Mouse (Mus musculus): ENCODE measurements around the gene Cnot10. TPM values are rescaled to one million over a fixed set of nuclear protein-coding genes. Genes with fewer than 3 reads are reported as not detected.
A peak's percentile ranks its signal among the peaks of the same experiment; 100 is the strongest.

Gene Cnot10
- polyA plus RNA-seq, 1 experiment: 24.2 TPM

DNA sequence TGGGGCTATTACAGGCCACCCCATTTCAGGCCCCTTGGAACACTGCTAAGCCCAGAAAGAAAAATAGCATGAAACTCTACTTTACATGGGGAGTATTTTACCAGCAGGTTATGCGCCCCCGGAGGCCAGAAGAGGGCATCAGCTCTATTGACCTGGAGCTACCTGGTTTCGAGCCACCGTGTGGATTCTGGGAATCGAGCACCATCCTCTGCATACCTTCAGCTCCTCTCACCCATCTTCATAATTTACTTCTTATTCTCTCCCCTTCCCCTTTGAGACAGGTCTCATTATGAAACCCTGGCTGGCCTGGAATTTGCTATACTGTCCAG, 55.0 kb downstream of the Cnot10 start:
- TF ChIP-seq POLR2A (IDR thresholded peaks at IDR 0.05; ENCODE audit: borderline replicate concordance, low read depth, low read length) (no peak), CTCF (IDR thresholded peaks at IDR 0.05; ENCODE audit: low read depth, low read length) (no peak)
- Histone ChIP-seq H3K4me1 (ENCODE audit: control insufficient read depth, insufficient read depth, low read length) (peaks cover 2% of the 10 kb centered on the region; the same call in 1 of the 2 replicates), H3K27ac (ENCODE audit: insufficient read depth, low read depth, low read length) (no peak overlapping the region), H3K4me3 (ENCODE audit: insufficient read depth, low read length) (no peak overlapping the region)

GRCm38 (mm10) chr9:114584183-114585016, 55.6 kb downstream of the Cnot10 start:
- TF ChIP-seq CTCF (IDR thresholded peaks at IDR 0.05; ENCODE audit: low read depth, low read length) (no peak), POLR2A (IDR thresholded peaks at IDR 0.05; ENCODE audit: borderline replicate concordance, low read depth, low read length) (no peak)
- Histone ChIP-seq H3K27ac (ENCODE audit: insufficient read depth, low read depth, low read length) (no peak overlapping the region), H3K4me3 (ENCODE audit: insufficient read depth, low read length) (peak overlapping the region; percentile 49), H3K4me1 (ENCODE audit: control insufficient read depth, insufficient read depth, low read length) (peaks cover 2% of the 10 kb centered on the region; the same call in 1 of the 2 replicates)

DNA sequence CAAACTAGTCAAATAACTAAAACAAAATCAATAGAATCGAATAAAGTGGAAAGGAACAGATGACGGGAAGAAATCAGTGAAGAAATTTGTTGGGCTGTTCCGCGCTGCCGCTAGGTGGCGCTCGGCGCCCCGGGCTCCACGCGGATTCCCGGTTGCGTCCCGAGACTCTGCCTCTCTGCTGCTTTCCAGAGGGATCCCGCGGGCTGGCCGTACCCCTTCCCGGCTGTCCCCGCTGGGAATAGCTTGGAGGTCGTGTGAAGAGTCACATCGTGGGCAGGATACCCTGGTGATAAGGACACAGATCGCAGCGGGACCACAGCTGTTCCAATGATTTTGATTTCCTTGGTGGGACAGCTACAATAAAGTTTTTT, 56.2 kb downstream of the Cnot10 start:
- TF ChIP-seq POLR2A (IDR thresholded peaks at IDR 0.05; ENCODE audit: borderline replicate concordance, low read depth, low read length): no peak
- TF ChIP-seq CTCF (IDR thresholded peaks at IDR 0.05; ENCODE audit: low read depth, low read length): peak; percentile 91
- H3K27ac ChIP-seq (ENCODE audit: insufficient read depth, low read depth, low read length): no peak overlapping the region
- peak overlapping the region; percentile 49 for H3K4me3 ChIP-seq (ENCODE audit: insufficient read depth, low read length)
- peaks cover 2% of the 10 kb centered on the region; the same call in 1 of the 2 replicates for H3K4me1 ChIP-seq (ENCODE audit: control insufficient read depth, insufficient read depth, low read length)

GRCm38 (mm10) chr9:114578646-114579045, 61.3 kb downstream of the Cnot10 start:
- peaks cover under 1% of the 10 kb centered on the region; the same call in 1 of the 2 replicates for H3K4me1 ChIP-seq (ENCODE audit: control insufficient read depth, insufficient read depth, low read length)
- TF ChIP-seq CTCF (IDR thresholded peaks at IDR 0.05; ENCODE audit: low read depth, low read length) (no peak), POLR2A (IDR thresholded peaks at IDR 0.05; ENCODE audit: borderline replicate concordance, low read depth, low read length) (no peak)
- H3K4me3 ChIP-seq (ENCODE audit: insufficient read depth, low read length): no peak overlapping the region
- no peak overlapping the region for H3K27ac ChIP-seq (ENCODE audit: insufficient read depth, low read depth, low read length)

- H3K27ac ChIP-seq (ENCODE audit: insufficient read depth, low read depth, low read length): no peak overlapping the region
- TF ChIP-seq CTCF (IDR thresholded peaks at IDR 0.05; ENCODE audit: low read depth, low read length) (no peak), POLR2A (IDR thresholded peaks at IDR 0.05; ENCODE audit: borderline replicate concordance, low read depth, low read length) (no peak)
- H3K4me1 ChIP-seq (ENCODE audit: control insufficient read depth, insufficient read depth, low read length): peaks cover 5% of the 10 kb centered on the region
- H3K4me3 ChIP-seq (ENCODE audit: insufficient read depth, low read length): no peak overlapping the region
These were observed 64.0 kb downstream of the Cnot10 start for GRCm38 (mm10) chr9:114576001-114576400.

DNA sequence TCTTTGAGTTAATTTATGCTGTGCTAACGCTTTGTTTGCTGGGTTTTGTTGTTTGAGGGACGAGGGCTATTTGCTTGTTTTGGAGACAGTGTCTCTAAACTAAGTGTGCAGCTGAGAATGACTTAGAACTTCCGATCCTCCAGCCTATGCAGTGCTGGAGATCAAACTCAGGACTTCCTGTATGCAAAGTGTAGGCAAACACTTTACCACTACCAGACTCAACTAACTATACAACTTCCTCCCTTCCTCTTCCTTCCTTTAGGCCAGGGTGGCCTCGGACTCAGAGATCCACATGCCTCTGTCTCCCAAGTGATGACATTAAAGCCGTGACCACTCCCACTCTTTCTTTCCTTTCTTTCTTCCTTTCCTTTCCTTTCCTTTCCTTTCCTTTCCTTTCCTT, 66.5 kb downstream of the Cnot10 start:
- H3K4me3 ChIP-seq (ENCODE audit: insufficient read depth, low read length): no peak overlapping the region
- no peak overlapping the region for H3K27ac ChIP-seq (ENCODE audit: insufficient read depth, low read depth, low read length)
- peaks cover 5% of the 10 kb centered on the region for H3K4me1 ChIP-seq (ENCODE audit: control insufficient read depth, insufficient read depth, low read length)
- no peak for TF ChIP-seq POLR2A (IDR thresholded peaks at IDR 0.05; ENCODE audit: borderline replicate concordance, low read depth, low read length)
- no peak for TF ChIP-seq CTCF (IDR thresholded peaks at IDR 0.05; ENCODE audit: low read depth, low read length)

DNA sequence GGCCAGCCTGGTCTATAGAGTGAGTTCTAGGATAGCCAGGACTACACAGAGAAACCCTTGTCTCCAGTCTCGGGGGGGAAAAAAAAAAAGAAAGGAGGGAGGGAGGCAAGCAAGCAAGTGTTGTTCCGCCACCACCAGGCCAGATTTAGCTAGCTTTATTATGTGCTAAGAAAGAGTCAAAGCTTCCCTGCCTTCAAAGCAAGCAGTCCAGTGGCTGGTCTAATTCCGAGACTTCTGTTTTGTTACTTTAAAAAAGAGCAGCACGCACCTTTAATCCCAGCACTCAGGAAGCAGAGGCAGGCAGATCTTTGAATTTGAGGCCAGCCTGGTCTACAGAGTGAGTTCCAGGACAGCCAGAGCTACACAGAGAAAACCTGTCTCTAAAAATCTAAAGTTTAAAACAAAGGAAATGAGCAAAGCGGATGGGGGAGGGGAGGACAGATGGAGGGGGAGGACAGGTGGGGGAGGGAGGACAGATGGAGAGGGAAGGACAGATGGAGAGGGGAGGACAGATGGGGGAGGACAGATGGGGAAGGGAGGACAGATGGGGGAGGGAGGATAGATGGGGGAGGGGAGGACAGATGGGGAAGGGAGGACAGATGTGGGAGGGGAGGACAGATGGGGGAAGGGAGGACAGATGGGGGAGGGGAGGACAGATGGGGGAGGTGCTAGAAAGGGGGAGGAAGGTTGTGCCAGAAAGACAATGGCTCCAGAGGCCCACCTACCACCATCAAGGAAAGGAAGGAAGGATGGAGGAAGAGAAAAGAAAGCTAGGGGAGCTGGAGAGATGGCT, 71.1 kb downstream of the Cnot10 start:
- Histone ChIP-seq H3K4me3 (ENCODE audit: insufficient read depth, low read length) (no peak overlapping the region), H3K4me1 (ENCODE audit: control insufficient read depth, insufficient read depth, low read length) (peaks cover 5% of the 10 kb centered on the region), H3K27ac (ENCODE audit: insufficient read depth, low read depth, low read length) (no peak overlapping the region)
- TF ChIP-seq POLR2A (IDR thresholded peaks at IDR 0.05; ENCODE audit: borderline replicate concordance, low read depth, low read length) (no peak), CTCF (IDR thresholded peaks at IDR 0.05; ENCODE audit: low read depth, low read length) (no peak)

DNA sequence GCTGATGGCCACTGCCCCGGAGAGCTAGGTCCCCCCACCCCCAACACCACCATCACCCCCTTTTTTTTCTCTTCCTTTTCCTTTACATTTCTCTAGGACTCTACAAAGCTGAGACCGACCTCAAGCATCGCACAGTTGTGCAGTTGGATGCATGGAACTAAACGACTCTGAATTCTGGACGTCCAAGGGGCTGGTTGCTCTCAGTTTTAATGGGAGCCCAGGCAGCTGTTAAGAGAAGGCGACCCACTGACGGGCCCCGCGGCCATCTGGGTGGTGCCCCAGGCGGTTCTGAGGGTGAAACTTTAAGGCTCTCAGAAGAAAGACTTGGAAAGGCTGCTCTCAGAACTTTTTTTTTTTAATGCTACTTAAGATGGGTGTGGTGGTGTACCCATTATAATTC, 75.3 kb downstream of the Cnot10 start:
- Histone ChIP-seq H3K4me3 (ENCODE audit: insufficient read depth, low read length) (no peak overlapping the region), H3K27ac (ENCODE audit: insufficient read depth, low read depth, low read length) (no peak overlapping the region), H3K4me1 (ENCODE audit: control insufficient read depth, insufficient read depth, low read length) (no peaks in the 10 kb centered on the region)
- TF ChIP-seq POLR2A (IDR thresholded peaks at IDR 0.05; ENCODE audit: borderline replicate concordance, low read depth, low read length) (no peak), CTCF (IDR thresholded peaks at IDR 0.05; ENCODE audit: low read depth, low read length) (no peak)

GRCm38 (mm10) chr9:114563761-114564606, 76.0 kb downstream of the Cnot10 start, which contains the start of gene Trim71:
Gene Trim71, minus strand, starts transcription at chr9:114564369.
- TF ChIP-seq POLR2A (IDR thresholded peaks at IDR 0.05; ENCODE audit: borderline replicate concordance, low read depth, low read length): no peak
- TF ChIP-seq CTCF (IDR thresholded peaks at IDR 0.05; ENCODE audit: low read depth, low read length): no peak
- no peak within 1 kb of the TSS for H3K27ac ChIP-seq (ENCODE audit: insufficient read depth, low read depth, low read length)
- peak within 1 kb of the TSS; percentile 41 for H3K4me3 ChIP-seq (ENCODE audit: insufficient read depth, low read length)
- no peaks in the 10 kb centered on the region for H3K4me1 ChIP-seq (ENCODE audit: control insufficient read depth, insufficient read depth, low read length)
